Mouse (Mus musculus) liver, adult 2 months (tissue): ENCODE measurements around the gene Susd3. TPM values are rescaled to one million over a fixed set of nuclear protein-coding genes. Genes with fewer than 3 reads are reported as not detected.

Experiments
- DNase-seq: peaks from one replicate; pipeline ENCODE4 v3.0.0-alpha.2; 2011; ENCODE audit warnings: low read depth, low spot score; ENCODE audit errors: extremely low read depth
- H3K27ac ChIP-seq: fragments of 200-500 bp; replicated peaks from 2 replicates; pipeline ENCODE4 v1.5.1; 2012; ENCODE audit warnings: low read depth, mild to moderate bottlenecking, control low read depth, inconsistent platforms, low read length; ENCODE audit not compliant: insufficient read depth
- H3K27me3 ChIP-seq: fragments of 200-500 bp; 2 replicates; pipeline ENCODE4 v1.6.1; 2012; ENCODE audit warnings: mild to moderate bottlenecking, moderate library complexity, low read length, inconsistent platforms; ENCODE audit not compliant: control insufficient read depth, insufficient read depth
- H3K36me3 ChIP-seq: fragments of 200-500 bp; 2 replicates; pipeline ENCODE4 v1.6.1; 2012; ENCODE audit warnings: low read length, inconsistent platforms; ENCODE audit not compliant: control insufficient read depth, insufficient read depth
- H3K4me1 ChIP-seq: fragments of 200-500 bp; 2 replicates; pipeline ENCODE4 v1.6.1; 2011; ENCODE audit warnings: low read length; ENCODE audit not compliant: control insufficient read depth, insufficient read depth
- H3K4me3 ChIP-seq: fragments of 200-500 bp; 2 replicates; pipeline ENCODE4 v1.5.1; 2011; ENCODE audit warnings: low read depth, mild to moderate bottlenecking, control low read depth, low read length, moderate library complexity; ENCODE audit not compliant: insufficient read depth
- H3K79me2 ChIP-seq: fragments of 200-500 bp; 2 replicates; pipeline ENCODE4 v1.6.1; 2012; ENCODE audit warnings: inconsistent platforms, mild to moderate bottlenecking, low read length, moderate library complexity; ENCODE audit not compliant: control insufficient read depth, insufficient read depth
- H3K9ac ChIP-seq: fragments of 200-500 bp; 2 replicates; pipeline ENCODE4 v1.6.1; 2012; ENCODE audit warnings: low read depth, mild to moderate bottlenecking, control low read depth, inconsistent platforms, low read length
- CTCF ChIP-seq: fragments of 200-500 bp; IDR thresholded peaks from 2 replicates; pipeline ENCODE4 v1.5.1; 2011; ENCODE audit warnings: low read depth, low read length, control low read depth
- POLR2A ChIP-seq: fragments of 200-500 bp; IDR thresholded peaks from 2 replicates; pipeline ENCODE4 v1.6.1; 2011; ENCODE audit warnings: low read length, control low read depth; ENCODE audit not compliant: insufficient read depth; ENCODE audit errors: extremely low read depth
- WGBS: fragments of 180-500 bp; shearing (Covaris S2); methylation state at CpG from one replicate; pipeline ENCODE4 v1.1.7; 2018; 5-methylcytosine and 5-hydroxymethylcytosine counted together
- polyA plus RNA-seq: library from polyadenylated mRNA; depleted of rRNA; stranded (reverse); fragments of >200 nt; gene quantifications from 2 replicates; pipeline ENCODE4 v1.2.3, GENCODE M21; 2012; rRNA removed
- total RNA-seq: library from RNA; depleted of rRNA; stranded (reverse); fragments of >200 nt; gene quantifications from 2 replicates; pipeline ENCODE4 v1.2.3, GENCODE M21; 2014; rRNA removed

Susd3 gene
- total RNA-seq: 0.18 and 0.27 TPM in 2 replicates
- polyA plus RNA-seq: 0.49 and 1.1 TPM in 2 replicates

- no peaks in the 10 kb centered on the region for H3K27me3 ChIP-seq
- no peak within 1 kb of the TSS for H3K9ac ChIP-seq
- peaks cover 5% of the 10 kb centered on the region; the same call in 1 of the 2 replicates for H3K4me1 ChIP-seq
- TF ChIP-seq CTCF (no peak), POLR2A (no peak)
- H3K36me3 ChIP-seq: no peaks in the 10 kb centered on the region
- DNase-seq: no peak
- WGBS: 22% methylated on average over 7 of the region's 8 CpGs
- H3K4me3 ChIP-seq: peak within 1 kb of the TSS; percentile 39; the same call in 1 of the 2 replicates
- no peaks in the 10 kb centered on the region for H3K79me2 ChIP-seq
- no peak within 1 kb of the TSS for H3K27ac ChIP-seq
Observed at GRCm38 (mm10) chr13:49248467-49248862, at the start of gene Susd3. TSS of gene Susd3 (minus strand) at chr13:49248706.

- TF ChIP-seq CTCF (no peak), POLR2A (no peak)
- Histone ChIP-seq H3K36me3 (no peaks in the 10 kb centered on the region), H3K4me1 (no peaks in the 10 kb centered on the region), H3K27ac (no peak overlapping the region), H3K27me3 (no peaks in the 10 kb centered on the region), H3K9ac (no peak overlapping the region), H3K4me3 (no peak overlapping the region), H3K79me2 (no peaks in the 10 kb centered on the region)
- no peak for DNase-seq
- WGBS: 88% methylated on average over 7 of the region's 7 CpGs
Observed at GRCm38 (mm10) chr13:49296270-49296669, 47.8 kb upstream of the Susd3 start.

- Histone ChIP-seq H3K27me3 (no peaks in the 10 kb centered on the region), H3K27ac (no peak overlapping the region), H3K4me3 (no peak overlapping the region), H3K36me3 (no peaks in the 10 kb centered on the region), H3K79me2 (no peaks in the 10 kb centered on the region), H3K9ac (no peak overlapping the region), H3K4me1 (no peaks in the 10 kb centered on the region)
- no peak for TF ChIP-seq POLR2A
- no peak for TF ChIP-seq CTCF
- WGBS: 83% methylated on average over 9 of the region's 9 CpGs
- no peak for DNase-seq
Observed at GRCm38 (mm10) chr13:49294108-49294507, 45.6 kb upstream of the Susd3 start.

- 83% methylated on average over 6 of the region's 6 CpGs for WGBS
- TF ChIP-seq POLR2A: no peak
- no peak for TF ChIP-seq CTCF
- Histone ChIP-seq H3K27ac (no peak overlapping the region), H3K36me3 (no peaks in the 10 kb centered on the region), H3K4me3 (no peak overlapping the region), H3K9ac (no peak overlapping the region), H3K79me2 (no peaks in the 10 kb centered on the region), H3K27me3 (no peaks in the 10 kb centered on the region), H3K4me1 (no peaks in the 10 kb centered on the region)
- DNase-seq: no peak
Observed at GRCm38 (mm10) chr13:49291949-49292348, 43.4 kb upstream of the Susd3 start.

- 46% methylated on average over 1 of the region's 1 CpGs for WGBS
- no peaks in the 10 kb centered on the region for H3K4me1 ChIP-seq
- TF ChIP-seq CTCF: peak; percentile 41; the same call in 1 of the 2 replicates
- TF ChIP-seq POLR2A: no peak
- H3K27ac ChIP-seq: no peak overlapping the region
- H3K36me3 ChIP-seq: no peaks in the 10 kb centered on the region
- H3K79me2 ChIP-seq: no peaks in the 10 kb centered on the region
- H3K9ac ChIP-seq: no peak overlapping the region
- no peak for DNase-seq
- no peak overlapping the region for H3K4me3 ChIP-seq
- no peaks in the 10 kb centered on the region for H3K27me3 ChIP-seq
Observed at GRCm38 (mm10) chr13:49291398-49291797, 42.9 kb upstream of the Susd3 start.

- Histone ChIP-seq H3K27ac (no peak overlapping the region), H3K36me3 (no peaks in the 10 kb centered on the region), H3K9ac (no peak overlapping the region), H3K79me2 (no peaks in the 10 kb centered on the region), H3K4me3 (no peak overlapping the region), H3K4me1 (no peaks in the 10 kb centered on the region), H3K27me3 (no peaks in the 10 kb centered on the region)
- 90% methylated on average over 6 of the region's 6 CpGs for whole genome bisulfite sequencing
- no peak for DNase-seq
- TF ChIP-seq POLR2A (no peak), CTCF (no peak)
Observed at GRCm38 (mm10) chr13:49287224-49287623, 38.7 kb upstream of the Susd3 start.
